ENCODE assay signal across 9 mouse cellular contexts in genomic region chr11:85313361-85313760, GRCm38 (mm10). TPM values are rescaled to one million over a fixed set of nuclear protein-coding genes. Genes with fewer than 3 reads are reported as not detected.
DNase-seq lines count a peak whose midpoint lies in the region; ATAC-seq and TF ChIP-seq lines count a peak whose summit lies in the region.
"Had no signal": no experiment of that assay in that cellular context is flagged by ENCODE, and none has a peak within 500 bp of the region (broad histone marks: within the 10 kb centered on the region; RNA-seq: fewer than 3 reads in every experiment).

No protein-coding gene starts in this region.

- no peak for TF ChIP-seq CTCF in cortical plate, adult 2 months (IDR thresholded peaks at IDR 0.05; ENCODE audit: extremely low read depth, insufficient read depth, low read length)
- TF ChIP-seq CTCF in liver, postnatal 0 days (IDR thresholded peaks at IDR 0.05; ENCODE audit: low read depth): no peak

- H3K36me3 ChIP-seq in heart, embryonic 11.5 days (ENCODE audit: control insufficient read depth, insufficient read depth, low read length): peaks cover 7% of the 10 kb centered on the region
- H3K36me3 ChIP-seq in hindbrain, embryonic 11.5 days (ENCODE audit: control insufficient read depth, insufficient read depth, low read length): no peaks in the 10 kb centered on the region
- peaks cover 12% of the 10 kb centered on the region; the same call in 1 of the 2 replicates for H3K36me3 ChIP-seq in liver, postnatal 0 days (replicated peaks; ENCODE audit: insufficient read depth, low read length)

- H3K4me2 ChIP-seq in heart, embryonic 11.5 days: peak overlapping the region; percentile 90
- H3K4me2 ChIP-seq in hindbrain, embryonic 11.5 days (replicated peaks; ENCODE audit: low read depth, low read length): peak overlapping the region; percentile 39
- H3K4me2 ChIP-seq in liver, postnatal 0 days (ENCODE audit: low read depth, low read length): peak overlapping the region; percentile 91

- no peak for TF ChIP-seq EP300 in liver, postnatal 0 days (IDR thresholded peaks at IDR 0.05; ENCODE audit: low read depth)

- peak overlapping the region; percentile 12; the same call in 1 of the 2 replicates for H3K4me3 ChIP-seq in heart, embryonic 11.5 days (ENCODE audit: low read depth, low read length)
- H3K4me3 ChIP-seq in cortical plate, adult 2 months (ENCODE audit: insufficient read depth, low read length): peak overlapping the region; percentile 99
- peak overlapping the region; percentile 67; the same call in 1 of the 2 replicates for H3K4me3 ChIP-seq in hindbrain, embryonic 11.5 days (ENCODE audit: low read depth, low read length)
- H3K4me3 ChIP-seq in liver, postnatal 0 days (ENCODE audit: low read depth, low read length): peak overlapping the region; percentile 75

- DNase-seq in heart, adult 8-10 months (ENCODE audit: low spot score): no peak
- DNase-seq in hindbrain, embryonic 11.5 days (ENCODE audit: low spot score): no peak
- no peak for DNase-seq in liver, postnatal 0 days
- DNase-seq in adrenal gland, postnatal 4 days (ENCODE audit: low spot score in 2 of 2): no peak
- no peak for DNase-seq in frontal cortex, postnatal 10 days (ENCODE audit: low spot score in 2 of 2)

- no peak for TF ChIP-seq POLR2A in cortical plate, adult 2 months (IDR thresholded peaks at IDR 0.05; ENCODE audit: extremely low read depth, insufficient read depth, low read length)

- H3K27ac ChIP-seq in heart, embryonic 11.5 days (ENCODE audit: low read depth, low read length): no peak overlapping the region
- no peak overlapping the region for H3K27ac ChIP-seq in cortical plate, adult 2 months (ENCODE audit: insufficient read depth, low read length)
- no peak overlapping the region for H3K27ac ChIP-seq in hindbrain, embryonic 11.5 days (ENCODE audit: low read depth, low read length)
- no peak overlapping the region for H3K27ac ChIP-seq in liver, postnatal 0 days (ENCODE audit: low read depth)

- WGBS in heart, embryonic 11.5 days (ENCODE audit: insufficient replicate concordance): 98% methylated on average over 3 of the region's 3 CpGs
- 95% methylated on average over 3 of the region's 3 CpGs for WGBS in hindbrain, embryonic 11.5 days
- 86% methylated on average over 3 of the region's 3 CpGs for WGBS in liver, postnatal 0 days (ENCODE audit: insufficient replicate concordance)

- H3K9me3 ChIP-seq in heart, embryonic 11.5 days (replicated peaks; ENCODE audit: control insufficient read depth, low read length): no peaks in the 10 kb centered on the region
- H3K9me3 ChIP-seq in hindbrain, embryonic 11.5 days (ENCODE audit: control insufficient read depth, low read length): no peaks in the 10 kb centered on the region
- H3K9me3 ChIP-seq in liver, postnatal 0 days (ENCODE audit: low read length): no peaks in the 10 kb centered on the region; the same call in 1 of the 2 replicates

- no peak for ATAC-seq in heart, embryonic 11.5 days (replicated peaks; ENCODE audit: insufficient number of reproducible peaks, low FRiP score, low TSS enrichment)
- no peak for ATAC-seq in hindbrain, embryonic 11.5 days (ENCODE audit: low FRiP score)
- no peak for ATAC-seq in liver, postnatal 0 days
- no peak for ATAC-seq in monocyte, adult 5-6 weeks (replicated peaks; ENCODE audit: insufficient number of reproducible peaks, low FRiP score, low TSS enrichment, poor library complexity, severe bottlenecking)
- ATAC-seq: CD4-positive, CD25-positive, alpha-beta regulatory T cell, adult 4 months had no signal

- H3K9ac ChIP-seq in heart, embryonic 11.5 days (ENCODE audit: low read depth, low read length): no peak overlapping the region
- 0 out of 2 replicates have a peak overlapping the region, but pooled peaks have one; percentile 1 for H3K9ac ChIP-seq in hindbrain, embryonic 11.5 days (ENCODE audit: low read depth, low read length)
- peak overlapping the region; percentile 30; the same call in 1 of the 2 replicates for H3K9ac ChIP-seq in liver, postnatal 0 days (replicated peaks)

- H3K4me1 ChIP-seq in heart, embryonic 11.5 days (ENCODE audit: control insufficient read depth, insufficient read depth, low read length): peaks cover 14% of the 10 kb centered on the region; the same call in 1 of the 2 replicates
- H3K4me1 ChIP-seq in cortical plate, adult 2 months (ENCODE audit: control insufficient read depth, insufficient read depth, low read length): peaks cover 1% of the 10 kb centered on the region; the same call in 1 of the 2 replicates
- H3K4me1 ChIP-seq in hindbrain, embryonic 11.5 days (replicated peaks; ENCODE audit: control insufficient read depth, insufficient read depth, low read length): no peaks in the 10 kb centered on the region; the same call in 1 of the 2 replicates
- H3K4me1 ChIP-seq in liver, postnatal 0 days (ENCODE audit: insufficient read depth): peaks cover 13% of the 10 kb centered on the region

- H3K27me3 ChIP-seq in heart, embryonic 11.5 days (ENCODE audit: control insufficient read depth, insufficient read depth, low read length): no peaks in the 10 kb centered on the region
- no peaks in the 10 kb centered on the region for H3K27me3 ChIP-seq in hindbrain, embryonic 11.5 days (ENCODE audit: control insufficient read depth, insufficient read depth, low read length)
- no peaks in the 10 kb centered on the region for H3K27me3 ChIP-seq in liver, postnatal 0 days (ENCODE audit: insufficient read depth, low read length)

RNA-seq across cellular contexts. Expression of gene Ppm1d, which starts 2.3 kb away (rescaled TPM):
- polyA plus RNA-seq in heart, embryonic 11.5 days (2014; fragmentation: Nextera tagmentation; extraction: Ambion mirVana): 15.6 and 16.0 TPM in 2 replicates
- 1 to 10 TPM; 6.8 to 8.9 (median 8.0) TPM for total RNA-seq in heart, adult 8-10 months (2022)
- 11.1 and 11.7 TPM in 2 replicates for polyA plus RNA-seq in cortical plate, adult 2 months (2012; rRNA removed)
- 26.5 and 28.4 TPM in 2 replicates for polyA plus RNA-seq in hindbrain, embryonic 11.5 days (2014; fragmentation: Nextera tagmentation; extraction: Ambion mirVana)
- 9.5 TPM in 2 replicates for polyA plus RNA-seq in liver, postnatal 0 days (2015; fragmentation: Nextera tagmentation; extraction: Ambion mirVana)
- total RNA-seq in adrenal gland, postnatal 4 days (2021): 10 to 100 TPM; 23.3 to 24.7 TPM
- 15.4 to 21.7 TPM (median 15.4 TPM) in 3 replicates for total RNA-seq in monocyte, adult 5-6 weeks (2017)

RNA-seq across cellular contexts. Expression of gene Bcas3, which starts 39.6 kb away (rescaled TPM):
- polyA plus RNA-seq in heart, embryonic 11.5 days (2014; fragmentation: Nextera tagmentation; extraction: Ambion mirVana): 22.1 and 22.8 TPM in 2 replicates
- 10 to 100 TPM; 35.3 to 44.4 (median 42.9) TPM for total RNA-seq in heart, adult 8-10 months (2022)
- 44.2 and 47.1 TPM in 2 replicates for polyA plus RNA-seq in cortical plate, adult 2 months (2012; rRNA removed)
- polyA plus RNA-seq in hindbrain, embryonic 11.5 days (2014; fragmentation: Nextera tagmentation; extraction: Ambion mirVana): 32.6 and 33.3 TPM in 2 replicates
- 13.6 and 14.1 TPM in 2 replicates for polyA plus RNA-seq in liver, postnatal 0 days (2015; fragmentation: Nextera tagmentation; extraction: Ambion mirVana)
- total RNA-seq in adrenal gland, postnatal 4 days (2021): 10 to 100 TPM; 43.8 to 43.9 TPM
- 19.2 to 32.8 TPM (median 29.5 TPM) in 3 replicates for total RNA-seq in monocyte, adult 5-6 weeks (2017)

Comparison
In these comparisons a context has a peak if more than half of its experiments do, and no peak if none do; other contexts are left out.
1. H3K4me2 ChIP-seq: peak in every context shown above with its lines; median percentile 91 in liver, postnatal 0 days; 90 in heart, embryonic 11.5 days; 39 in hindbrain, embryonic 11.5 days.
2. H3K4me3 ChIP-seq: peak in every context shown above with its lines; median percentile 99 in cortical plate, adult 2 months; 75 in liver, postnatal 0 days; 67 in hindbrain, embryonic 11.5 days; 12 in heart, embryonic 11.5 days.